Mouse (Mus musculus): ENCODE results near the gene Lrba.

GRCm38 (mm10) chr3:86443497-86443896, 219.0 kb downstream of the Lrba start:
- TF ChIP-seq CTCF (IDR thresholded peaks at IDR 0.05) (no peak), POLR2A (IDR thresholded peaks at IDR 0.05; ENCODE audit: insufficient read depth, low read depth, low read length) (no peak)
